Mouse (Mus musculus) naive thymus-derived CD4-positive, alpha-beta T cell, adult 5 months (primary cell): Measurements from ENCODE around the gene Ceacam16. TPM values are rescaled to one million over a fixed set of nuclear protein-coding genes. Genes with fewer than 3 reads are reported as not detected.

Source experiments
- polyA plus RNA-seq: library from polyadenylated mRNA; unstranded; fragments of 100-300 nt; shearing (Covaris generic); gene quantifications from one replicate; pipeline ENCODE4 v1.2.1, GENCODE M21; 2017

Gene Ceacam16
- polyA plus RNA-seq = 0.31 TPM

GRCm38 (mm10) chr7:19861199-19861598 is at the start of gene Ceacam16:
Gene Ceacam16, minus strand, starts transcription at chr7:19861299.

GRCm38 (mm10) chr7:19887849-19888248 is 26.8 kb upstream of the Ceacam16 start, which contains the start of gene Ceacam19:
Gene Ceacam19, minus strand, starts transcription at chr7:19887965.

GRCm38 (mm10) chr7:19851858-19852570 is 9.1 kb downstream of the Ceacam16 start, which contains the start of gene Gm19345:
Gene Gm19345, plus strand, starts transcription at chr7:19852003.

GRCm38 (mm10) chr7:19822604-19823058 is 38.5 kb downstream of the Ceacam16 start, which contains the start of gene Bcl3:
Gene Bcl3, minus strand, starts transcription at chr7:19822770.

Other genes starting within 250 kb of the Ceacam16 start
- 102 TPM for gene Relb, start 231.9 kb downstream of the Ceacam16 start, polyA plus RNA-seq
- gene Clptm1, start 196.3 kb downstream of the Ceacam16 start, polyA plus RNA-seq = 129 TPM
- gene Apoc2, start 183.4 kb downstream of the Ceacam16 start, polyA plus RNA-seq = not detected
- gene Gm44805, start 179.9 kb downstream of the Ceacam16 start, polyA plus RNA-seq = not detected
- not detected for gene Apoc4, start 179.8 kb downstream of the Ceacam16 start, polyA plus RNA-seq
- not detected for gene Apoc1, start 168.6 kb downstream of the Ceacam16 start, polyA plus RNA-seq
- gene Apoe, start 162.1 kb downstream of the Ceacam16 start, polyA plus RNA-seq = 6.1 TPM
- 78.5 TPM for gene Tomm40, start 145.9 kb downstream of the Ceacam16 start, polyA plus RNA-seq
- not detected for gene Nectin2, start 110.8 kb downstream of the Ceacam16 start, polyA plus RNA-seq
- 0.42 TPM for gene Bcam, start 90.3 kb downstream of the Ceacam16 start, polyA plus RNA-seq
- not detected for gene Cblc, start 64.5 kb downstream of the Ceacam16 start, polyA plus RNA-seq
- gene Bcl3, start 38.5 kb downstream of the Ceacam16 start, polyA plus RNA-seq = 67.2 TPM
- gene Gm19345, start 9.3 kb downstream of the Ceacam16 start, polyA plus RNA-seq = not detected
- not detected for gene Ceacam19, start 26.7 kb upstream of the Ceacam16 start, polyA plus RNA-seq
- 77.9 TPM for gene Pvr, start 59.9 kb upstream of the Ceacam16 start, polyA plus RNA-seq
- gene Igsf23, start 89.5 kb upstream of the Ceacam16 start, polyA plus RNA-seq = 29.4 TPM
- not detected for gene Ceacam20, start 104.1 kb upstream of the Ceacam16 start, polyA plus RNA-seq
- not detected for gene Nlrp9b, start 130.2 kb upstream of the Ceacam16 start, polyA plus RNA-seq
- not detected for gene Vmn1r91, start 238.4 kb upstream of the Ceacam16 start, polyA plus RNA-seq